ENCODE assay signal across 7 mouse cellular contexts in genomic region chr4:33736061-33736701, GRCm38 (mm10).
DNase-seq lines count a peak whose midpoint lies in the region; ATAC-seq and TF ChIP-seq lines count a peak whose summit lies in the region.

No protein-coding gene starts in this region.

- no peak overlapping the region for H3K9ac ChIP-seq in heart, embryonic 15.5 days
- no peak overlapping the region for H3K9ac ChIP-seq in lung, postnatal 0 days (replicated peaks; ENCODE audit: low read depth)

- ATAC-seq in heart, embryonic 15.5 days (replicated peaks; ENCODE audit: insufficient number of reproducible peaks, insufficient read depth, low FRiP score, low read depth) = no peak
- no peak; the same call in 1 of the 2 replicates for ATAC-seq in lung, postnatal 0 days

- H3K4me2 ChIP-seq in heart, embryonic 15.5 days = no peak overlapping the region
- H3K4me2 ChIP-seq in lung, postnatal 0 days (replicated peaks; ENCODE audit: low read depth, low read length) = no peak overlapping the region

- peak; percentile 28 for DNase-seq in urinary bladder, postnatal 14 days (ENCODE audit: low spot score)
- no peak for DNase-seq in urinary bladder, postnatal 10 days (ENCODE audit: low spot score)
- peak; percentile 86 for DNase-seq in cerebellum, adult 8-10 months
- peak; percentile 46 for DNase-seq in lung, postnatal 0 days (ENCODE audit: low spot score)
- no peak for DNase-seq in spleen, adult 18-20 months
- no peak for DNase-seq in urinary bladder, postnatal 25 days (ENCODE audit: low spot score)

- no peaks in the 10 kb centered on the region for H3K36me3 ChIP-seq in heart, embryonic 15.5 days
- H3K36me3 ChIP-seq in lung, postnatal 0 days (ENCODE audit: insufficient read depth, low read length) = no peaks in the 10 kb centered on the region

- peaks cover 17% of the 10 kb centered on the region for H3K4me1 ChIP-seq in heart, embryonic 15.5 days (replicated peaks)
- H3K4me1 ChIP-seq in lung, postnatal 0 days (ENCODE audit: insufficient read depth, low read depth, low read length) = no peaks in the 10 kb centered on the region; the same call in 1 of the 2 replicates

- 79% methylated on average over 9 of the region's 9 CpGs for WGBS in heart, embryonic 15.5 days
- WGBS in lung, postnatal 0 days = 62% methylated on average over 9 of the region's 9 CpGs

- no peak for TF ChIP-seq EP300 in lung, postnatal 0 days (IDR thresholded peaks at IDR 0.05)

- no peaks in the 10 kb centered on the region for H3K9me3 ChIP-seq in heart, embryonic 15.5 days (replicated peaks)
- H3K9me3 ChIP-seq in lung, postnatal 0 days (ENCODE audit: low read length) = no peaks in the 10 kb centered on the region

- no peak overlapping the region for H3K4me3 ChIP-seq in heart, embryonic 15.5 days
- H3K4me3 ChIP-seq in lung, postnatal 0 days (ENCODE audit: low read depth, low read length) = no peak overlapping the region

- TF ChIP-seq CTCF in lung, postnatal 0 days (IDR thresholded peaks at IDR 0.05) = no peak

- no peaks in the 10 kb centered on the region for H3K27me3 ChIP-seq in heart, embryonic 15.5 days
- H3K27me3 ChIP-seq in lung, postnatal 0 days (replicated peaks; ENCODE audit: insufficient read depth, low read length) = no peaks in the 10 kb centered on the region

- 0 out of 2 replicates have a peak overlapping the region, but pooled peaks have one; percentile 49 for H3K27ac ChIP-seq in heart, embryonic 15.5 days
- no peak overlapping the region for H3K27ac ChIP-seq in lung, postnatal 0 days (ENCODE audit: low read length)

Comparison
In these comparisons a context has a peak if more than half of its experiments do, and no peak if none do; other contexts are left out.
1. DNase-seq: peak in urinary bladder, postnatal 14 days (single experiment), cerebellum, adult 8-10 months (single experiment) and lung, postnatal 0 days (single experiment); none in urinary bladder, postnatal 10 days (single experiment), spleen, adult 18-20 months (0 of 2) and urinary bladder, postnatal 25 days (single experiment).